Mouse (Mus musculus): ENCODE results near the gene Gpbar1. TPM values are rescaled to one million over a fixed set of nuclear protein-coding genes. Genes with fewer than 3 reads are reported as not detected.

Gpbar1 gene
- polyA plus RNA-seq, 1 experiment from 2014 or later: not detected

Other genes starting within 250 kb of the Gpbar1 start
- gene Tns1, start 154.1 kb upstream of the Gpbar1 start, polyA plus RNA-seq (2014; fragmentation: Nextera tagmentation; extraction: Ambion mirVana): 6.9 and 9.3 TPM in 2 replicates
- gene Rufy4, start 153.0 kb upstream of the Gpbar1 start, polyA plus RNA-seq (2014; fragmentation: Nextera tagmentation; extraction: Ambion mirVana): 0.22 and 0.25 TPM in 2 replicates
- 0.07 and 0.15 TPM in 2 replicates for gene Cxcr2, start 124.6 kb upstream of the Gpbar1 start, polyA plus RNA-seq (2014; fragmentation: Nextera tagmentation; extraction: Ambion mirVana)
- gene Cxcr1, start 83.9 kb upstream of the Gpbar1 start, polyA plus RNA-seq (2014; fragmentation: Nextera tagmentation; extraction: Ambion mirVana): not detected in 2 replicates
- gene Arpc2, start 42.5 kb upstream of the Gpbar1 start, polyA plus RNA-seq (2014; fragmentation: Nextera tagmentation; extraction: Ambion mirVana): 316 and 328 TPM in 2 replicates
- gene Aamp, start 6.2 kb downstream of the Gpbar1 start, polyA plus RNA-seq (2014; fragmentation: Nextera tagmentation; extraction: Ambion mirVana): 175 and 186 TPM in 2 replicates
- 83.9 and 84.6 TPM in 2 replicates for gene Pnkd, start 6.4 kb downstream of the Gpbar1 start, polyA plus RNA-seq (2014; fragmentation: Nextera tagmentation; extraction: Ambion mirVana)
- 6.4 and 7.0 TPM in 2 replicates for gene Tmbim1, start 27.1 kb downstream of the Gpbar1 start, polyA plus RNA-seq (2014; fragmentation: Nextera tagmentation; extraction: Ambion mirVana)
- 0.05 and 0.22 TPM in 2 replicates for gene Catip, start 83.6 kb downstream of the Gpbar1 start, polyA plus RNA-seq (2014; fragmentation: Nextera tagmentation; extraction: Ambion mirVana)
- 1.6 and 2.1 TPM in 2 replicates for gene Slc11a1, start 96.6 kb downstream of the Gpbar1 start, polyA plus RNA-seq (2014; fragmentation: Nextera tagmentation; extraction: Ambion mirVana)
- gene Ctdsp1, start 113.0 kb downstream of the Gpbar1 start, polyA plus RNA-seq (2014; fragmentation: Nextera tagmentation; extraction: Ambion mirVana): 33.4 and 37.9 TPM in 2 replicates
- 0.19 and 0.23 TPM in 2 replicates for gene Vil1, start 130.8 kb downstream of the Gpbar1 start, polyA plus RNA-seq (2014; fragmentation: Nextera tagmentation; extraction: Ambion mirVana)
- 100.0 and 107 TPM in 2 replicates for gene Cnot9, start 227.5 kb downstream of the Gpbar1 start, polyA plus RNA-seq (2014; fragmentation: Nextera tagmentation; extraction: Ambion mirVana)